Mouse (Mus musculus): ENCODE results near the gene Gm156. TPM values are rescaled to one million over a fixed set of nuclear protein-coding genes. Genes with fewer than 3 reads are reported as not detected.
"Not testable (repeated sequence)": the region's sequence is repeated elsewhere in the genome, so short reads cannot be mapped to it uniquely, and the experiment has no call there.

The Gm156 gene
- polyA plus RNA-seq (2014; fragmentation: Nextera tagmentation; extraction: Ambion mirVana): not detected in 2 replicates

GRCm38 (mm10) chr6:129784170-129784569, at the start of gene Gm156:
Gene Gm156 (minus strand): TSS chr6:129784270.
- H3K36me3 ChIP-seq (ENCODE audit: insufficient read depth); H3K4me1 ChIP-seq (ENCODE audit: insufficient read depth); H3K9me3 ChIP-seq (ENCODE audit: low read depth, low read length); H3K27me3 ChIP-seq (ENCODE audit: insufficient read depth, low read length); ATAC-seq (ENCODE audit: insufficient read depth); H3K9ac ChIP-seq; H3K4me3 ChIP-seq (ENCODE audit: low read depth, low read length); H3K4me2 ChIP-seq; DNase-seq; H3K27ac ChIP-seq (ENCODE audit: low read depth): not testable (repeated sequence)
- WGBS: 89% methylated on average over 3 of the region's 3 CpGs

DNA sequence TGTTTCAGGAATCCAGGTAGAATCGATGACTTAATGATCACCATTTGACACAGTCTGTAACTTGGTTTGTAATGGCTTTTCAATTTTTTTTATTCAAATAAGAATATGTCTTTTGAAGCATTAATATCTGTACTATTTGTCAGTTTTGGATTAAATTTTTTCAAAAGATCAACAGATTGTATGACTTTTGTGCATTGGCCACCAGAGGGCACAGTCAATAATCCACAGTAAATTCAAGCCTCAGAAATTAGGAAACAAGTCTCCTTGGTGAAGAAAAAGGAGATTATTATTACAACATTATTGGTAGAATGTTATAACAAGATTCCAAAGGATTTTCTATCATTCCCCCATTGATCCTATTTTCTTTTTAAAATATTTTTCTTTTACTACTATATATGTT, 41.5 kb upstream of the Gm156 start:
- H3K9me3 ChIP-seq (ENCODE audit: low read depth, low read length): no peaks in the 10 kb centered on the region
- H3K4me3 ChIP-seq (ENCODE audit: low read depth, low read length): no peak overlapping the region
- no peak for TF ChIP-seq CTCF (IDR thresholded peaks at IDR 0.05; ENCODE audit: low read depth)
- no peak for ATAC-seq (ENCODE audit: insufficient read depth)
- no peak overlapping the region for H3K27ac ChIP-seq (ENCODE audit: low read depth)
- no peak overlapping the region for H3K4me2 ChIP-seq
- no peak for DNase-seq
- no peaks in the 10 kb centered on the region for H3K27me3 ChIP-seq (ENCODE audit: insufficient read depth, low read length)
- WGBS: 79% methylated on average over 1 of the region's 1 CpGs
- H3K4me1 ChIP-seq (ENCODE audit: insufficient read depth): no peaks in the 10 kb centered on the region
- H3K36me3 ChIP-seq (ENCODE audit: insufficient read depth): no peaks in the 10 kb centered on the region
- no peak overlapping the region for H3K9ac ChIP-seq

DNA sequence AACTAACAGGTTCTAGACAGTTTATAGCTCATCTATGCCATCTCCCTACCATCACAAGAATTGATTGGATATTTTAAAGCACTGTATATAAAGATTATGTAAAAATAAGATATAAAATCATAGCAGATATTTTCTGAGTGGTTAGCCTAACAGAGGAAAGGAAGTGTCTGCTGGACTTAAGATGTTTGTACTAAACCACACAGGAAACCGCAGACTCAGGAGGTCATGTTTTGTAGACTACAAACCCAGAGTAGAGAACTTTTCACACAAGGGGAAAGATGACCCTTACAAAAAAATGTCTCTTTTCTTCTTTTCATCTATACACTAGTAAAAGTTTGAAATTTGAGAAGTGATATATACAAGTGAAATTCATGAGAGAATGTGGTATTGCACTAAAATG, 39.9 kb upstream of the Gm156 start:
- Histone ChIP-seq H3K9ac (no peak overlapping the region), H3K9me3 (ENCODE audit: low read depth, low read length) (no peaks in the 10 kb centered on the region), H3K4me3 (ENCODE audit: low read depth, low read length) (no peak overlapping the region), H3K36me3 (ENCODE audit: insufficient read depth) (no peaks in the 10 kb centered on the region), H3K4me2 (no peak overlapping the region), H3K4me1 (ENCODE audit: insufficient read depth) (no peaks in the 10 kb centered on the region), H3K27ac (ENCODE audit: low read depth) (no peak overlapping the region), H3K27me3 (ENCODE audit: insufficient read depth, low read length) (no peaks in the 10 kb centered on the region)
- TF ChIP-seq CTCF (IDR thresholded peaks at IDR 0.05; ENCODE audit: low read depth): no peak
- ATAC-seq (ENCODE audit: insufficient read depth) (no peak), DNase-seq (no peak)
- 80% methylated on average over 1 of the region's 1 CpGs for WGBS

DNA sequence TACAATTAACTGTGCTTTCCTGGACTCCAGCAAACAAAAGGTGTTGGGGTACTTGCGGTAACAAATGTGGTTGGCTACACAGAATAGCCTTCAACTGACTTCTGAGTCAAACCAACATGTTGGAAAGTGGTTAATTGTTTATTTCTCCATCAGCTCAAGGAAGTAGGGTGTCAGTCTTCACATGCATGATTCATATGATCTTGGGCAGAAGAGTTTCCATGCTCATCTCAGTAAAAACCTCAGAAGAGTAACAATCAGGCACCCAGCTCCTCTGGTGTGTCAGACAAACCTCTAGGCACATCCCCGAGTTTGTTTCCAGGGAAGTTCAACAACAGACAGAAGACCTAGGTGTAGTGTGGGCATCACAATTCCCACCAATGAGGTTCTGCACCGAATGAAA, 33.7 kb upstream of the Gm156 start:
- H3K4me2 ChIP-seq: no peak overlapping the region
- whole genome bisulfite sequencing: 58% methylated on average over 3 of the region's 3 CpGs
- no peaks in the 10 kb centered on the region for H3K4me1 ChIP-seq (ENCODE audit: insufficient read depth)
- no peaks in the 10 kb centered on the region for H3K27me3 ChIP-seq (ENCODE audit: insufficient read depth, low read length)
- no peaks in the 10 kb centered on the region for H3K9me3 ChIP-seq (ENCODE audit: low read depth, low read length)
- ATAC-seq (ENCODE audit: insufficient read depth) (no peak), DNase-seq (no peak)
- no peak for TF ChIP-seq CTCF (IDR thresholded peaks at IDR 0.05; ENCODE audit: low read depth)
- H3K4me3 ChIP-seq (ENCODE audit: low read depth, low read length): no peak overlapping the region
- no peak overlapping the region for H3K27ac ChIP-seq (ENCODE audit: low read depth)
- H3K36me3 ChIP-seq (ENCODE audit: insufficient read depth): no peaks in the 10 kb centered on the region
- no peak overlapping the region for H3K9ac ChIP-seq

DNA sequence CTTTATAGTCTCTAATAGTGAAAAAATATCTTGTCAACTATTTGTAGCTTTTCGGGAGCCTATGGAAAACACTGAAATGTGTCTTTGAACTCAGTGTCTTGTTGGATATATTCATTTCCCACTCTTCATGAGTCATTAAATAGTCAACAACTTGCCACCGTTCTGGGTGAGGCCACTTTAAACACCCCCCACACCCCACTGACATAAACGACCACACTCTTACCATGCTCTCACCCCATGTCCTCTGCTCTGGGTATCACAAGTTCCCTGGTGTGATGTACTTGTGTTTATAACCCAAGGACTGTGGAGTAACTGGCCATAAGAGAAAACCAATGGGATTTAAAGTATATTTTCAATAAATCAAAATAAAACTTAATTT, 36.4 kb downstream of the Gm156 start:
- Histone ChIP-seq H3K4me3 (ENCODE audit: low read depth, low read length) (no peak overlapping the region), H3K4me2 (no peak overlapping the region), H3K27me3 (ENCODE audit: insufficient read depth, low read length) (no peaks in the 10 kb centered on the region), H3K9ac (no peak overlapping the region), H3K4me1 (ENCODE audit: insufficient read depth) (no peaks in the 10 kb centered on the region), H3K36me3 (ENCODE audit: insufficient read depth) (no peaks in the 10 kb centered on the region), H3K27ac (ENCODE audit: low read depth) (no peak overlapping the region), H3K9me3 (ENCODE audit: low read depth, low read length) (no peaks in the 10 kb centered on the region)
- 76% methylated on average over 3 of the region's 3 CpGs for WGBS
- no peak for ATAC-seq (ENCODE audit: insufficient read depth)
- TF ChIP-seq CTCF (IDR thresholded peaks at IDR 0.05; ENCODE audit: low read depth): no peak
- DNase-seq: no peak

DNA sequence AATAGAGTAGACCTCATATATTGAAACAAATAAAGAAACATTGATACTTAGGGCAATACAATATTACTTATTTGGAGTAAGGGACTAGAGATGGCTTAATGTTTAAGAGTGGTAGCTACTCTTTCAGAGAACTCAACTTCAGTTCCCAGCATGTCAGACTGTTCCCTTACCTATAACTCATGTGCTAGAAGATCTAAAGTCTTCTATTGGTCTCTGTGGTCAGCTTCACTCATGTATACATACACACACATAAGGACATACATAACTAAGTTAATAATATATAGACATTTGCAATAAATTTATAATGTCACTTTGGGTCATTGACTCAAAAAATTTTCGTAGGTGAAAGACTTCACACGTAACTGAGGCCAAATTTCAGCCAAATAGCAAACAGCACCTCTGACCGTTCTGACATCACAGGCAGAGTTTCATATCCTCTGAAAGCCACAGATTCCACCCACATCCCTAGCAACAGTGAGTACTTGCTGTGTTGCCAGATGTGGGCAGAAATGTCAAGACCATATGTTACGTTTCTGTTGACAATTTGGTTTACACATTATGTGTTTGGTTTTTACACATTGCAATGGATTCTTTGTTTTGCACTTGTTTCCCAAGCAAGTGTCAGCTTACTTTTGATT, 36.9 kb downstream of the Gm156 start:
- ATAC-seq (ENCODE audit: insufficient read depth) (no peak), DNase-seq (no peak)
- 75% methylated on average over 4 of the region's 4 CpGs for WGBS
- no peak overlapping the region for H3K4me3 ChIP-seq (ENCODE audit: low read depth, low read length)
- no peak overlapping the region for H3K27ac ChIP-seq (ENCODE audit: low read depth)
- no peaks in the 10 kb centered on the region for H3K9me3 ChIP-seq (ENCODE audit: low read depth, low read length)
- no peaks in the 10 kb centered on the region for H3K4me1 ChIP-seq (ENCODE audit: insufficient read depth)
- no peaks in the 10 kb centered on the region for H3K36me3 ChIP-seq (ENCODE audit: insufficient read depth)
- no peak overlapping the region for H3K9ac ChIP-seq
- no peak for TF ChIP-seq CTCF (IDR thresholded peaks at IDR 0.05; ENCODE audit: low read depth)
- H3K4me2 ChIP-seq: no peak overlapping the region
- H3K27me3 ChIP-seq (ENCODE audit: insufficient read depth, low read length): no peaks in the 10 kb centered on the region

DNA sequence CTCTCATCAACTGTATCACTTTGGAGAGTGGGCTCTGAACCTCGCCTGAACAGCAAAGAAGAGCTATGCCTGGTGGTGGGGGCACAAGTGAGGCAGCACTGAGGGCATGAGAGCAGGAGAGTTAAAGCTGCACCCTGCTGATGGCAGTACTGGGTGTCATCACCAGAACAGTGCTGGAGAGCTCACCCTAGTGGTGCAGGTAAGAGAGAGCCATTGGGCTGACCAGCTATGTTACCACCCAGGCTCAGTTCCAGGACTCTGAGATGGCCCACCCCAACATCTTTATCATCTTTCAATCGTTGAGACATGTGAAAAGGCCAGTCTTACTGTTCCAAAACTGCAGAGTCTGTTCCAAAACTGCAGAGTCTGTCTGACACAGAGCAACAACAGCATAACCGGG, 37.9 kb downstream of the Gm156 start:
- Histone ChIP-seq H3K9me3 (ENCODE audit: low read depth, low read length) (no peaks in the 10 kb centered on the region), H3K4me2 (no peak overlapping the region), H3K27ac (ENCODE audit: low read depth) (no peak overlapping the region), H3K36me3 (ENCODE audit: insufficient read depth) (no peaks in the 10 kb centered on the region), H3K9ac (no peak overlapping the region), H3K27me3 (ENCODE audit: insufficient read depth, low read length) (no peaks in the 10 kb centered on the region), H3K4me1 (ENCODE audit: insufficient read depth) (no peaks in the 10 kb centered on the region), H3K4me3 (ENCODE audit: low read depth, low read length) (no peak overlapping the region)
- no peak for TF ChIP-seq CTCF (IDR thresholded peaks at IDR 0.05; ENCODE audit: low read depth)
- 57% methylated on average over 3 of the region's 3 CpGs for WGBS
- ATAC-seq (ENCODE audit: insufficient read depth) (no peak), DNase-seq (no peak)
